Mouse (Mus musculus): ENCODE measurements around the gene Prpf4b.

DNA sequence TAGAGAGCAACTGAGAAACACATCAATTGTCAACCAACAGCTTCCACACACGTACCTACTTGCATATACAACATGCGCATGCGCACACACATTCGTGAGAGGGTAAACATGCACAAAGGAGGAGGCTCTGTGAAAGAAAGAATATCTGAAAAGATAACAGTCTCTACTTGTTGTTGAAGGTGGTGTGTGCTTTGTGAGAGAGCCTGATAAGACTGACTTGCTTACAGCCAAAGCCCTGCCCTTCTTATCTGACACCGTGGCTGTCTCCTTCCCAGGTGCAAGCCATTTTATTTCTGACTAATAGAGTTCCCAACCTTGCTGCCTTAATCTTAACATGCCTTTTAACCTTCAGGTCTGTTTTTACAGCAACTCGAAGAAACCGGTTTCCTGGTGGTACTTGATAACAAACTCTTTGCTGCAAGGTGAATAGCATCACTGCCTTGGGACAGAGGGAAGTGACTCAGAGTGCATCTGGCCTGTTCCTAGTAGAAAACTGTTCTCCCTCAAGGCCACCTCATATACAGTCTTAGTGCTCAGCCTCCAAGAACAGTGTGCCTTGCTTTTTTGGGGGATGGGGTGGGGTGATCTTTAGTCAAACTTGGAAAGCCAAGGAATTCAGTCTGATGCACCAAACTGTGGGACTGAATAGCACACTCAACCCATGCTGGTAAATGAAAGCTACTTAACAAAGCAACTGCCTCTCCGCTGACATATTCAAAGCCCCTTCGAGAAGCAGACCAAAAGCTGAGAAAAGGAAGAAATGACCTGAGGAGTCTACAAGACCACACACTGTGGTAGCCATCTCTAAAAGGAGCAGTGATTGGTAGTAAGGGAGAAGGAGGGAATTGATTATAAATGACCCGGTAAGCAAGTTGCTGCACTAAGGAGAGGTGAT, 46.9 kb upstream of the Prpf4b start:
- TF ChIP-seq FLI1 (IDR thresholded peaks at IDR 0.05; ENCODE audit: low read length) (no peak), GATA1 (IDR thresholded peaks at IDR 0.05; ENCODE audit: borderline replicate concordance, low read length) (no peak)

Data from megakaryocyte, embryonic 14.5 days (primary cell).